Mouse (Mus musculus) liver, embryonic 11.5 days (tissue): ENCODE measurements around the gene Tent2. TPM values are rescaled to one million over a fixed set of nuclear protein-coding genes. Genes with fewer than 3 reads are reported as not detected.
"Not testable (repeated sequence)": the region's sequence is repeated elsewhere in the genome, so short reads cannot be mapped to it uniquely, and the experiment has no call there.

ENCODE experiments used
- ATAC-seq: fragments of 200-750 bp; cut with Nextera tagmentation; replicated peaks from 2 replicates; pipeline ENCODE4 v1.8.0; 2017; ENCODE audit warnings: moderate number of reproducible peaks, mild to moderate bottlenecking, moderate TSS enrichment, moderate library complexity; ENCODE audit not compliant: low FRiP score
- DNase-seq: peaks from one replicate; pipeline ENCODE4 v3.0.0-alpha.2; 2017; ENCODE audit warnings: low spot score
- H3K27ac ChIP-seq: fragments of 300-500 bp; sonication (generic); 2 replicates; pipeline ENCODE4 v1.5.1; 2014; ENCODE audit warnings: mild to moderate bottlenecking, low read depth, low read length, control low read depth
- H3K27me3 ChIP-seq: fragments of 300-500 bp; sonication (generic); replicated peaks from 2 replicates; pipeline ENCODE4 v1.6.1; 2014; ENCODE audit warnings: low read length, mixed read lengths; ENCODE audit not compliant: control insufficient read depth, insufficient read depth
- H3K36me3 ChIP-seq: fragments of 300-500 bp; sonication (generic); 2 replicates; pipeline ENCODE4 v1.6.1; 2014; ENCODE audit warnings: mild to moderate bottlenecking, low read length, moderate library complexity, mixed read lengths; ENCODE audit not compliant: control insufficient read depth, insufficient read depth
- H3K4me1 ChIP-seq: fragments of 300-500 bp; sonication (generic); replicated peaks from 2 replicates; pipeline ENCODE4 v1.6.1; 2014; ENCODE audit warnings: low read length, mixed read lengths; ENCODE audit not compliant: control insufficient read depth, insufficient read depth
- H3K4me2 ChIP-seq: fragments of 300-500 bp; sonication (generic); 2 replicates; pipeline ENCODE4 v1.6.1; 2014; ENCODE audit warnings: mild to moderate bottlenecking, control low read depth, moderate library complexity
- H3K4me3 ChIP-seq: fragments of 300-500 bp; sonication (generic); 2 replicates; pipeline ENCODE4 v1.5.1; 2014; ENCODE audit warnings: low read depth, low read length, control low read depth
- H3K9ac ChIP-seq: fragments of 300-500 bp; sonication (generic); 2 replicates; pipeline ENCODE4 v1.6.1; 2014; ENCODE audit warnings: low read depth, low read length, control low read depth
- H3K9me3 ChIP-seq: fragments of 300-500 bp; sonication (generic); 2 replicates; pipeline ENCODE4 v1.6.1; 2016; ENCODE audit warnings: low read length, inconsistent platforms, mixed read lengths; ENCODE audit not compliant: control insufficient read depth
- WGBS: fragments of 180-500 bp; shearing (Covaris S2); extraction: QIAGEN DNeasy Blood & Tissue Kit; methylation state at CpG from one replicate; pipeline ENCODE4 v1.1.7; 2014; 5-methylcytosine and 5-hydroxymethylcytosine counted together
- polyA plus RNA-seq: library from polyadenylated mRNA; unstranded; fragments of >200 nt; fragmentation: Nextera tagmentation; extraction: Ambion mirVana; gene quantifications from 2 replicates; pipeline ENCODE4 v1.2.1, GENCODE M21; 2014

The Tent2 gene
- polyA plus RNA-seq, 1 experiment from 2014 or later, result 65.8 TPM

DNA sequence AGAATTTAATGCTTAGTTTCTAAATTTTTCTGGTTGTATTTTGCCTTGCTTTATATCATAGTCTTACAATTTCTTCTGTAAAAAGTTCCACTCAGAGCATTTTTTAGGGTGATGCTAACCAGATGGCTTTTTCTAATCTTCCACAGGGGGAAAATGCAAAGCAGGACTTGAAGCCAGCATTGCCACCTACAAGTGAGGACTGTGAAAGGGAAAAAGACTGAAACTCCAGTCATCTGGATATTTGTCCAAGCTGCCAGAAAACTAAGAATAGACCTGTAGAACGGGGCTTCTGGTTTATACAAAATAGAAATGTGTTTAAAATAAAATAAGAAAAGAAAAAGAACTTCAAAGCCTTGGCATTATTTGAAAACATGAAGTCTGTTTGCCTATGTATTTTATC lies 19.6 kb upstream of the Tent2 start:
- Histone ChIP-seq H3K9me3 (no peaks in the 10 kb centered on the region), H3K36me3 (no peaks in the 10 kb centered on the region), H3K27me3 (no peaks in the 10 kb centered on the region), H3K4me3 (no peak overlapping the region), H3K4me2 (no peak overlapping the region), H3K4me1 (no peaks in the 10 kb centered on the region), H3K27ac (no peak overlapping the region), H3K9ac (no peak overlapping the region)
- no peak for DNase-seq
- 67% methylated on average over 1 of the region's 1 CpGs for WGBS
- no peak for ATAC-seq

DNA sequence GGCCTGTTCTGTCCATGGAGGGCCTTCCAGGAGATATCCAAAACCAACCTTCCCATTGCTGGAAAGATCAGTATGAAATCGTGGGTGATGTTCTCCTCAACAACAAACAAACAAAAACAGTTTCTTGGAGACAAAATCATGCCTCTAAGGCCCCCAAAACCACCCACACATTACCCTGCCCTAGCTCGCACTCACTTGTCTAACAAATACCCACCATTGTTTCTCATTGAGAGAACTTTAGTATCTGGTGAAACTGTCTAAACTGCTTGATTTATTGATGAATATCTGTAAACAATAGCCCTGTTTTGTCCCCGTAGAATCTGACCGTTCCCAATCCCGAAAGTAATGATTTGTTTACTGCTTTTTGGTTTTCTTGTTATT lies 451 bp upstream of the Tent2 start:
- no peak for DNase-seq
- H3K9me3 ChIP-seq, result no peaks in the 10 kb centered on the region
- H3K4me2 ChIP-seq, result peak overlapping the region; percentile 83
- peaks cover 14% of the 10 kb centered on the region; the same call in 1 of the 2 replicates for H3K4me1 ChIP-seq
- peak overlapping the region; percentile 70 for H3K9ac ChIP-seq
- H3K27ac ChIP-seq, result peak overlapping the region; percentile 93
- peak overlapping the region; percentile 99 for H3K4me3 ChIP-seq
- no peaks in the 10 kb centered on the region for H3K27me3 ChIP-seq
- WGBS, result 66% methylated on average over 5 of the region's 5 CpGs
- no peaks in the 10 kb centered on the region for H3K36me3 ChIP-seq
- ATAC-seq, result no peak

DNA sequence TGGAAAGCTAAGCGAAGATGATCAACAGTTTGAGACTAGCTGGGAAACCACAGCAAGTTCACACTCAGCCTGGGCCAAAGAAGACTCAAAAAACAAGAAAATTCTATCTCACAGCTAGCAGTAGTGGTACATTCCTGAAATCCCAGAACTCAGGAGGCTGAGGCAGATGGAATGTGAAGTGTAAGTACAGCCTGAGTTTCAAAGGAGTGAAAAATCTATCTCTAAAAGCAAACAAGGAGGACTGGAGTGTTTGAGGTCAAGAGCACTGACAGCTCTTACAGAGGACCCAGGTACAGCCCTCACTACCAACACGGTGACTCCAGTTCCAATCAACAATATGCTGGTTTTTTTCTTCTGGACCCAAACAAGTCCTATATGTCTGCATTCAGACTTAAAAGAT lies 2.8 kb downstream of the Tent2 start:
- no peaks in the 10 kb centered on the region for H3K9me3 ChIP-seq
- 73% methylated on average over 2 of the region's 2 CpGs for WGBS
- H3K4me3 ChIP-seq, result no peak overlapping the region
- ATAC-seq (no peak), DNase-seq (no peak)
- H3K4me2 ChIP-seq, result peak overlapping the region; percentile 33; the same call in 1 of the 2 replicates
- no peaks in the 10 kb centered on the region for H3K36me3 ChIP-seq
- peaks cover 14% of the 10 kb centered on the region; the same call in 1 of the 2 replicates for H3K4me1 ChIP-seq
- no peak overlapping the region for H3K9ac ChIP-seq
- no peak overlapping the region for H3K27ac ChIP-seq
- H3K27me3 ChIP-seq, result no peaks in the 10 kb centered on the region

DNA sequence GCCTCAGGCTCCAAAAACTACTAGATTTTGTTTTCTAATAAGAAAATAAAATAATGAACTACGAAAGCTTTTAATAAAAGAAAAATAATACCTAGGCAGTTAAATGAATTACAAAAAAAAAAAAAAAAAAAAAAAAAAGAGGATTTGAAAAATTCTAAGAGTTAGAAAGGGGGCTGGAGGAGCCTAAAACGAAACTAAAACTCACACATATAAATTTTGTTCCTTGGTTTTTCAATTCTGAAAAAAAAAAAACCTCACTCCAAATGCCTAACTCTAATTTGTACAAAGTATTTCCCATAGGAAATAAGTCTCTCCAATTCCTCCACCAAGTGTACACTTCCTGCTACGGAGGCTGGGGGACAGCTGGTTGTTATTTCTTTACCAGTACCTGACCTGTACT lies 3.4 kb downstream of the Tent2 start:
- peak overlapping the region; percentile 22; the same call in 1 of the 2 replicates for H3K4me2 ChIP-seq
- no peak overlapping the region for H3K4me3 ChIP-seq
- peaks cover 14% of the 10 kb centered on the region; the same call in 1 of the 2 replicates for H3K4me1 ChIP-seq
- no peak overlapping the region for H3K27ac ChIP-seq
- H3K9me3 ChIP-seq, result no peaks in the 10 kb centered on the region
- ATAC-seq, result no peak
- H3K27me3 ChIP-seq, result no peaks in the 10 kb centered on the region
- no peaks in the 10 kb centered on the region for H3K36me3 ChIP-seq
- DNase-seq, result no peak
- 78% methylated on average over 3 of the region's 3 CpGs for whole genome bisulfite sequencing
- no peak overlapping the region for H3K9ac ChIP-seq

DNA sequence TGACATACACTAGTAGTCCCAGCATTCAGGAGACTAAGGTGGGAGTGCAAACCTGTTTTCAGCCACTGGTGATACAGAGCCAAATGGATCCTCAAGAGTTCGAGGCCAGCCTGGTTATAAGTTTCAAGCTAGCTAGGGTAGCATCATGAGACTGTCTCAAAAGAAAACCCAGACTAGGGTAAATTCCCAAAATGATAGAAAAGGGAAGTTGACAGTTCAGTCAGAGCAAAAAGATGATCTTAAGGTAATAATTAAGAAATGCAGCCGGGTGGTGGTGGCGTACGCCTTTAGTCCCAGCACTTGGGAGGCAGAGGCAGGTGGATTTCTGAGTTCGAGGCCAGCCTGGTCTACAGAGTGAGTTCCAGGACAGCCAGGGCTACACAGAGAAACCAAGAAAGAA lies 4.4 kb downstream of the Tent2 start:
- H3K9ac ChIP-seq, H3K27me3 ChIP-seq, ATAC-seq, H3K27ac ChIP-seq, H3K9me3 ChIP-seq, H3K36me3 ChIP-seq, H3K4me3 ChIP-seq, DNase-seq, H3K4me2 ChIP-seq: not testable (repeated sequence)
- 90% methylated on average over 5 of the region's 5 CpGs for WGBS
- peaks cover 14% of the 10 kb centered on the region; the same call in 1 of the 2 replicates for H3K4me1 ChIP-seq

DNA sequence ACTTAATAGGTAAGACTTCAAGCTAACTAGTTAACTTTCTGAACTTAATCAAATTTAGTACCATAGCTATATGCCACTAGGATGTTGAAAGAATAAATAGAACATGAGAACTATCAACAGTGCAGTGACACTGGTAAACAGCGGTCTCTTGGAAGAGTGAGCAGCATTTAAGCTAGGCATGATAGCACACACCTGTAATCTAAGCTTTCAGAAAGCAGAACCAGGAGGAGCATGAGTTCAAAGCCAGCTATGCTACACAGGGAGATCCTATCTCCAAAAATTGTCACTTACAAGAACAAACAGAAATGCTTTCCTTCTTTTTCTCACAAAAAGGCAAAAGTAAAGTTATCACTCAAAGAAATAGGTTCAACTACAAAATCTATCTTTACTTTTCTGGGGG lies 11.8 kb downstream of the Tent2 start:
- no peaks in the 10 kb centered on the region for H3K27me3 ChIP-seq
- peaks cover 5% of the 10 kb centered on the region; the same call in 1 of the 2 replicates for H3K36me3 ChIP-seq
- no peaks in the 10 kb centered on the region; the same call in 1 of the 2 replicates for H3K4me1 ChIP-seq
- no peak overlapping the region for H3K27ac ChIP-seq
- ATAC-seq, result no peak
- WGBS, result 90% methylated on average over 1 of the region's 1 CpGs
- H3K4me2 ChIP-seq, result no peak overlapping the region
- no peak for DNase-seq
- H3K9me3 ChIP-seq, result no peaks in the 10 kb centered on the region
- H3K4me3 ChIP-seq, result no peak overlapping the region
- H3K9ac ChIP-seq, result no peak overlapping the region

DNA sequence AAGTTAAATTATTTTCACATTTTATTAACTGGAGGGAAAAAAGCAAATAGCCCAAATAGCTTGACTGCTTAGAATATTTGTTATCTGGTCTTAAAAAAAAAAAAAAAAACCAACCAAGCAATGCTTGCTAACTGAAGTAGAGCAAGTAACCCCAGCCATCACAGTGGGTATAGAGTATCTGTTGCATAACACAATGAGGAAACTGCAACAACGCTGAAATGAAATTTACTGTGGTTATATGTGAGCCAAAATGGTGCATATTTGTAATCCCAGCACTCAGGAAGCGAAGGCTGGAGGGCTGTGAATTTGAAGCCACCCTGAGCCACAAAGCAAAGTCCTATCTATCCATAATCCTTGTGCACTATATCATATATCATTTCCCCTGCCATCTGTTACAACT lies 12.7 kb downstream of the Tent2 start:
- no peak overlapping the region for H3K9ac ChIP-seq
- ATAC-seq (no peak), DNase-seq (no peak)
- H3K27ac ChIP-seq, result no peak overlapping the region
- WGBS, result 82% methylated on average over 2 of the region's 2 CpGs
- H3K36me3 ChIP-seq, result peaks cover 8% of the 10 kb centered on the region; the same call in 1 of the 2 replicates
- no peak overlapping the region for H3K4me3 ChIP-seq
- no peak overlapping the region for H3K4me2 ChIP-seq
- H3K9me3 ChIP-seq, result no peaks in the 10 kb centered on the region
- no peaks in the 10 kb centered on the region; the same call in 1 of the 2 replicates for H3K4me1 ChIP-seq
- no peaks in the 10 kb centered on the region for H3K27me3 ChIP-seq

DNA sequence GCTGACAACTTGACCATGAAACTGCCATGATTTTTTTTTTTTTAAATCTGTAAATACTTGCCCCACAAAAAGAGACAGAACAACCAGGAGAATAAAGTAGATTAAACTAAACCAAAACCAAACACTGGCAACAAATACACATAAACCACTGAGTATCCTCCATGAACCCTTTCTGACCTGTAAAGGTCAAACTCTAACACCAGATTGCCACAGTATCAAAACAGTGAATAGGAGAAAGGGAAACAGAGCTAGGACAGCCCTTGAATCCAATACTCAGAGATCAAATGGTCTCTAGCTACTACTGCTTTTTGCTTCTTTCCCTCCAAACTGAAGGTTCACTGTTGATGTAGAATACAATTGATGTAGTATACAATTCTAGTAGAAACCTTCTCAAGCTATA lies 14.6 kb downstream of the Tent2 start:
- DNase-seq, result no peak
- Histone ChIP-seq H3K4me3 (no peak overlapping the region), H3K27ac (no peak overlapping the region), H3K27me3 (no peaks in the 10 kb centered on the region), H3K36me3 (peaks cover 17% of the 10 kb centered on the region; the same call in 1 of the 2 replicates), H3K4me1 (no peaks in the 10 kb centered on the region; the same call in 1 of the 2 replicates), H3K9me3 (no peaks in the 10 kb centered on the region), H3K4me2 (no peak overlapping the region), H3K9ac (no peak overlapping the region)
- no peak for ATAC-seq

DNA sequence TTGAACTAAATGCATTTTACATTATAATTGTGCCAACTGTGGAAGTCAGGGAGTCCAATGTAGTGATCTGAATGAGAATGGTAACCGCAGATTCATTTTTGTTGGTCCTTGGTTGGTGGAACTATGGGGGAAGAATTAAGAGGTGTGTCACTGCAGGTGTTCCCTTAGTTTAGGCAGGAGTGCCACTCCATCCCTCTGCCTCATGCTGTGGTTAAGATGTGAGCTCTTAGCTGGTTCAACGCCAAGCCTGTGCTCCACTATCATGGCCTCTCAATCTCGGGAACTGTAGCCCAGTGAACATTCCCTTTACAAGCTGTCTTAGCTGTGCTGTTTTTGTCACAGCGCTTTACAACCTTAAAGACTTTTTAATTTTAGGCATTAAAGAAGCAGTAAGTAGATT lies 28.9 kb downstream of the Tent2 start:
- H3K9ac ChIP-seq, result no peak overlapping the region
- H3K4me3 ChIP-seq, result no peak overlapping the region
- DNase-seq (no peak), ATAC-seq (no peak)
- no peaks in the 10 kb centered on the region for H3K27me3 ChIP-seq
- WGBS, result 94% methylated on average over 4 of the region's 4 CpGs
- H3K9me3 ChIP-seq, result no peaks in the 10 kb centered on the region
- no peaks in the 10 kb centered on the region for H3K4me1 ChIP-seq
- peaks cover 22% of the 10 kb centered on the region for H3K36me3 ChIP-seq
- no peak overlapping the region for H3K27ac ChIP-seq
- no peak overlapping the region for H3K4me2 ChIP-seq
